Mouse (Mus musculus) liver, embryonic 14.5 days (tissue): Measurements from ENCODE around the gene Zbtb39.

ENCODE experiments used
- CTCF ChIP-seq: IDR thresholded peaks from 2 replicates; pipeline ENCODE4 v1.5.1; 2016; ENCODE audit warnings: antibody characterized with exemption, low read depth, control low read depth
- EP300 ChIP-seq: IDR thresholded peaks from 2 replicates; pipeline ENCODE4 v1.6.1; 2016; ENCODE audit warnings: antibody characterized with exemption, low read depth

GRCm38 (mm10) chr10:127725136-127725535, 14.2 kb upstream of the Zbtb39 start:
- no peak for TF ChIP-seq EP300
- TF ChIP-seq CTCF: no peak
